Mouse (Mus musculus) lung, postnatal 10 days (tissue): ENCODE results near the gene Prop1.

Source experiments
- DNase-seq: peaks from one replicate; pipeline ENCODE4 v3.0.0; 2021

Prop1 gene

GRCm38 (mm10) chr11:50953665-50954064 lies at the start of gene Prop1:
Gene Prop1, minus strand, starts transcription at chr11:50953765.
- DNase-seq = no peak

- DNase-seq = no peak
Observed at GRCm38 (mm10) chr11:51003296-51003695, 49.7 kb upstream of the Prop1 start, which contains the start of gene Olfr51. Gene Olfr51, plus strand, starts transcription at chr11:51003596.

- no peak for DNase-seq
Observed at GRCm38 (mm10) chr11:50981667-50982066, 28.1 kb upstream of the Prop1 start, which contains the start of gene Olfr1377. Gene Olfr1377, plus strand, starts transcription at chr11:50981967.

GRCm38 (mm10) chr11:50977216-50977615 lies 23.7 kb upstream of the Prop1 start:
- no peak for DNase-seq

- DNase-seq = no peak
Observed at GRCm38 (mm10) chr11:50966230-50966629, 12.7 kb upstream of the Prop1 start, which contains the start of gene Olfr1378. Gene Olfr1378, plus strand, starts transcription at chr11:50966530.

DNA sequence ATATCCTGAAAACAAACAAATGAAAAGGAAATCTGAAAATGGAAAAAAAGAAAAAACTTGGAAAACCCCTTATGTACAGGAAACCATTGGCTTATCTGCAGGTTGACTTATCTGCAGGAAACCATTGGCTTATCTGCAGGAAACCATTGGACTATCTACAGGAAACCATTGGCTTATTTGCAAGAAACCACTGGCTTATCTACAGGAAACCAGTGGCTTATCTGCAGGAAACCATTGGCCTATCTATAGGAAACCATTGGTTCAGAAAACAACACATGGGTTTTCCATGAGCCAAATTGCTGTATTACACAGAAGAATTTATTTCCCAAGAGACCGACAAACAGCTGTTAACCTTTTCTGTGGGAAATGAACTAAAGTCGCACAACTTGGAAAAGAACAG lies 11.3 kb upstream of the Prop1 start:
- DNase-seq = peak; percentile 25

DNA sequence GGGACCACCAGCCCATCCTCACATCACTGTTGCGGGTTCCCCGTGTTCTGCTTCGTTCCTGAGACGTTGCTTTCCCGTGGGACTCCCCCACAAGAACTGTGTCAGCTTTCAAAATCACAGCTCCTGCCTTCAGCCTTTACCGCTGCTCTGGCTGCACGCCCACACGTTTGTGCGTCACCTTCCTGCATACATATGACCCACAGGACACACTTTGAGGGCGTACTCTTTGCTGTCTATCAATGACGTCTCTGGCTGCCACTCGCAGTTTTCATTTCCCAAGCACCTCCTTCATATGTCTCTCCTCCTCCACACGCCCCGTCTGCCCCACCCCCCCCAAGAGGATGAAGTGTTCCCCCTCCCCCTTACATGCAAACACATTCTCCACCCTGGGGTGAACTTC lies 1.3 kb downstream of the Prop1 start:
- DNase-seq = peak; percentile 11

- DNase-seq = no peak
Observed at GRCm38 (mm10) chr11:50943506-50943905, 10.1 kb downstream of the Prop1 start, which contains the start of gene 4933414I15Rik. Gene 4933414I15Rik, minus strand, starts transcription at chr11:50943765.

- no peak for DNase-seq
Observed at GRCm38 (mm10) chr11:50942386-50942785, 11.2 kb downstream of the Prop1 start.

DNA sequence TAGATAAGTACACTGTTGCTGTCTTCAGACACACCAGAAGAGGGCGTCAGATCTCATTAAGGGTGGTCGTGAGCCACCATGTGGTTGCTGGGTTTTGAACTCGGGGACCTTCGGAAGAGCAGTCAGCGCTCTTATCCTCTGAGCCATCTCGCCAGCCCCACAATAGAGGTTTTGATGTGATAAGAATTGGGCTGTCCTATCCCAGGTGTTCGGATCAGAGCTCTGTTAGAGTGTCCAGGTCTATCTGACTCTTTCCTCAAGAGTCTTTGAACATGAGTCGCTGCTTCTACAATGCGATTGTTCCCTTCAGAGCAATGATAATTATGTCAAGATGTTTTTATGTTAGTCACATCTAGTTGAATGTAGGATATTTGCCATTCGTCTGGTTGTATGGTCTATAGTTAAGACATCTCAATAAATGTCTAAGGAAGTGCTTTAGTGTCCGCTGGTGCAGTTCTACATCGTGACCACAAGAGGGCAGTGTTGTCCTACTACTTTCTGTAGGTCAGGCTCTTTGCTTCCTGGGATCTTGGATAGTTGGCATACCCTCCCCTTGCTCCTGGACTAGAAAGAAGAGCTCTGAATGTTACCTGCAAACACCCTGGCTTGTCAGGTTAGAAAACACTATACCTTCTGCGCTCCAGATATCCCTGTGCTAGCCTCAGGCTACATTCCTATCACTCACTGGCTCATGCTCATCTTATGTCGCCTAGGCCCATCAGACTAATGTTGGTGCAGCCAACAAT lies 13.8 kb downstream of the Prop1 start:
- peak; percentile 40 for DNase-seq

DNA sequence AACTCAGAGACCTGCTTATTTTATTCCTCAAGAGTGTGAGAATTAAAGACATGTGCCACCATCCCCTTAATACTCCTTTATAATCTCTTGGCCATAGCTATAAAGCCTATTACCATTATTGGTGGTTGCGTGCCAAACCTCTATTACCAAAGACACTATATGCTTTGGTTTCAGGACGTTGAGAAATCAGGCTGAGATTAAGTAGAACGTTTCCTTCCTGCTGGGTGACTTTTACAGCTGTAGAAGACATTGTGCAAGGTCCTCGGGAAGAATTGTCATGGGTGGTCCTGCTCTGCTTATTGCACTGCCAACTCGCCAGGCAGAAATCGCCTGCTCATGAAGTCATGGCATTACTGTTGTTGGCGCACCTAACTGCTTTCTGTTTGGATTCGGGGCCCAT lies 15.1 kb downstream of the Prop1 start:
- DNase-seq = no peak

- no peak for DNase-seq
Observed at GRCm38 (mm10) chr11:50932040-50932439, 21.5 kb downstream of the Prop1 start.

- peak; percentile 90 for DNase-seq
Observed at GRCm38 (mm10) chr11:50931451-50931866, 22.1 kb downstream of the Prop1 start, which contains the start of gene Zfp354b. Gene Zfp354b, minus strand, starts transcription at chr11:50931633.

GRCm38 (mm10) chr11:50931021-50931420 lies 22.5 kb downstream of the Prop1 start:
- no peak for DNase-seq

- no peak for DNase-seq
Observed at GRCm38 (mm10) chr11:50930469-50931014, 23.0 kb downstream of the Prop1 start.

DNA sequence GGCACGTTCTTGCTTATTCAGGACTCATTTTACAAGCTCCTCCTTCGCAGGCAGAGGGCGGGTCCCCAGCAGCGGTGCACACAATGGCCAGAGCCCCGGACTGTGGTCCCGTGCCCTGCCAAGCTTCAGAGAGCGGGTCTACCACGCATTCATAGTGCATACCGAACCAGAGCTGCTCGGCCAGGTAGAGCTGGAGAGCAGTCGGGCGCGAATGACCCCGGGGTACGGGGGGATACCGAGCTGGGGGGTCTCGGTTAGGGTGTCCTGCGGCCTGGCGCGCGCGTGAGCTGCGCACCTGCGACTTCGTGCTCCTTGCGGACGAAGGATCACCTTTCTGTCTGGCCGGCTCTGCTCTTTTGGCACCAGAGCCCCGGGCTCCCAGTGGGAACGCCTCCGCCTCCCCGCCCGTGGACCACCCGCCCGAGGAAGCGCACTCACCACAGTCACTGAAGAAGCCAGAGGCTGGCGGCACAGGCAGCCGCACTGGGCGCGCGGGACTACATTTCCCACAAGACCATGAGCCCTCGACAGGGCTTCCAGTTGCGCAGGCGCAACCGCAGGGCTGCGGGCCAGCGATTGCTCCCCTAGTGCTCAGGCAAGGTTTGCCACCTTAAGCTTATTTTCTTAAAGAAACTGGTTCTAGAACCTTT lies 37.8 kb downstream of the Prop1 start, which contains the start of gene Zfp2:
Gene Zfp2, minus strand, starts transcription at position 495 of the 650 bp plus-strand sequence.
- peak; percentile 95 for DNase-seq

DNA sequence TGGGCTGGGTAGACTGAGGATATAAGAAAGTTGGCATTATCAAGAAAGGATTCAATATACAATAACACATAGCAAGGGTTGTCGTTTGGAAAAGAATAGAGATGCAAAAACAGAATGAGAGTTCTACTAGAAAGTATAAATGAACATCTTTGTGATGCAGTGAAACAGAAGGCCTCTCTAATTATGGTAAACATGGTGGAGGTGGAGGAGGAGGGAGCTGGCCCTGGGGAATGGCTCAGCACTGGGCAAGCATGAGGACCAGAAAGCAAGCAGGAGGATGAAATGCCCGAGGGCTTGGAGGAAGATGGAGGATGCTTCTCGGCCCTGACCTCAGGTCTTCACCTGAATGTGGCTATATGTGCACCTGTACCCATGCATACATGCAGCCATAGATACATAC lies 39.1 kb downstream of the Prop1 start:
- DNase-seq = no peak

DNA sequence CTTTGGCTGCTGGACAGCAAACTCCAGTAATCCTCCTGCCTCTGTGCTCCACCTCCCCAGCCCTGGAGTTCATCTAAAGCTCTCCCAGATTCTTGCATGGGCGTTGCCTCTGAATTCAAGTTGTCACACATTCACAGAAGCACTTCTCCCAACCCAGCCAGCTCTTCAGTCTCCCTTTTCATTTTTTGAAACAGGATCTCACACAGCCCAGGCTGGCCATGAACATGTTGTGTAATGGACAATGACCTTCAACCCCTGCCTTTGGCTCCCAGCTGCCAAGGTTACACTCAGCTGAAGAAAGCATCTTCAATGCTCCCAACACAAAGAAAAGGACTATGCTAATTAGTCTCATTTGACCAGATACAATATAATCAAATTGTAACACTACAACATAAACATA lies 40.3 kb downstream of the Prop1 start:
- DNase-seq = no peak

- DNase-seq = no peak
Observed at GRCm38 (mm10) chr11:50908136-50908535, 45.4 kb downstream of the Prop1 start.
